Mouse (Mus musculus): ENCODE measurements at regions not wholly inside any gene's neighbourhood (a gene's known extent, or its start where the extent isn't known, plus 50 kb on each side); places are given as distances from the start of the nearest gene placed in this dataset.

DNA sequence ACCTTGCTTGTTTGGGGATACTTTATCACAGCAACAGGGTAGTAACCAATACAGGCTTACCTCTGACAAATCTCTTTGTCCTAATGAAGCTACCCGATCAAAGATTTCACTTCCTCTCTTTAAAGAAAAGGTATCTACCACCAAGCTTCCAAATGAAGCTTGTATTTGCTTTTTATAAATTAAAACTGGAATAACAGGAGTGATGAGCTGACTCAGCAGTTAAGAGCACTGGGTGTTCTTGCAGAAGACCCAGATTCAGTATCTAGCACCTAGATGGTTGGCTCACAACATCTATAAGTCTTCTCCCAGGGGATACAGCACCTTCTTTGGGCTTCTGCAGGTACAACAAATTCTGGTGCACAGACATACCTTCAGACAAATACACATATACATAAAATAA is 453.2 kb downstream of the Ebf1 start:
- TF ChIP-seq CTCF (IDR thresholded peaks at IDR 0.05; ENCODE audit: insufficient read depth, low read length) = no peak
- TF ChIP-seq POLR2A (IDR thresholded peaks at IDR 0.05; ENCODE audit: borderline replicate concordance, extremely low read depth, low read depth, low read length) = no peak

All from lung, adult 2 months (tissue).